Mouse (Mus musculus) 416B (cell line): Measurements from ENCODE around the gene Flywch2.

ENCODE experiments used
- DNase-seq: peaks from one replicate; pipeline ENCODE4 v3.0.0; 2011; ENCODE audit warnings: low read depth

Gene Flywch2

GRCm38 (mm10) chr17:23748631-23749391, 37.1 kb downstream of the Flywch2 start:
- peak; percentile 91 for DNase-seq

DNA sequence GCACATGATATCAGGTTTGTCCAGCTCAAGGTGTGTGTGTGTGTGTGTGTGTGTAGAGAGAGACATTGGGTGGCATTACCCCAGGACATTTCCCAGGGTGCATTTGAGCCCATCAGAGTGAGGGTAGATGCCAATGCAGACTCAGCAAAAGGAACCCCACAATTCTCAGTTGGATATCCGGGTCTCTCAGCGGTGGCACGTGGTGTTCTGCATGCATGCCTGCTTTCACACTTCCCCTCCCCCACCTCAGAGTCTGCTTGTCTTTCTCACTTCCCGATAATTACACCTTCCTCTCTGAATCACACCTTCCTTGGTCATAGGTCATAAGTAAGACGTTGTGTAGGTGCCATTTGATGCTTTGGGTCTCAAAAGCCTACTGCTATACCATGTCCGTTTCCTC, 37.9 kb downstream of the Flywch2 start:
- DNase-seq: peak; percentile 32

GRCm38 (mm10) chr17:23747471-23747870, 38.4 kb downstream of the Flywch2 start:
- no peak for DNase-seq

DNA sequence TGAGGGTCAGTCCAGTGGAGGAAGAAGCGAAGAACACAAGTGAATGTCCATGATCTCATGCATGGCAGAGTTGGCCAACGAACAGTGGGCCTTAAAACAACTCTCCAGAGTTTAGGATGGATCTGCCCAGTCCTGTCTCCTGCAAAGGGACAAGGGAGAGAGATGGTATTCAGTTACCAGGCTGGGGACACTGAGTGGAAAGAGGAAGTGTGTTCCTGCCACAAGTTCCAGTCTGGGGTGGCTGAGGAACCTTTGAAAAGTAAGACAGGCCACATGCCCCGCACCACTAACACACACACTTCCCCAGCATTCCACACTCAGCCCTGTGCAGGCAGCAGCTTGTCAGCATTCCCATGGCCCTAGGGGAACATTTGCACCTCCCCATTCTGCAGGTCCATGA, 39.1 kb downstream of the Flywch2 start:
- peak; percentile 42 for DNase-seq

DNA sequence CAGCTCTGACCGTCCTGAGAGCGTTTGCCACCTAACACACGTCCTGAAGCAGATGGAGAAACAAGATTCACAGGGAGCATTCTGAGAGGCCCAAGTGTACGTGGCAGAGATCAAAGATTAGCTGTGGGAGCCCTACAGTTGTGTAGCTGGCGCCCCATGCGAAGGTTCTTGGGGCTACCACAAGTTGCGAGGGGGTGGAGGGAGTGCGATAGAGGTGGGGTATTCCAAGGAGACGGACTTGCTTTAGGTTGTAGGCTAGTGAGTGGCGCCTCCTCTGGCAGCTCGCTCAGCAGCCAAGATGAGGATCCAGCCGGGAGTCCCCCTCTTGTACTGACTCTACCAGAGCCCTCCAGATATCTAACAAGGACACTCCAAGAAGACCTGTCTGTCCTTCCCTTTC, 39.6 kb downstream of the Flywch2 start:
- DNase-seq: no peak

- DNase-seq: no peak
Measured at GRCm38 (mm10) chr17:23745301-23746251, 40.3 kb downstream of the Flywch2 start, which contains the start of gene Kremen2. TSS of gene Kremen2 (minus strand) at chr17:23745833.

DNA sequence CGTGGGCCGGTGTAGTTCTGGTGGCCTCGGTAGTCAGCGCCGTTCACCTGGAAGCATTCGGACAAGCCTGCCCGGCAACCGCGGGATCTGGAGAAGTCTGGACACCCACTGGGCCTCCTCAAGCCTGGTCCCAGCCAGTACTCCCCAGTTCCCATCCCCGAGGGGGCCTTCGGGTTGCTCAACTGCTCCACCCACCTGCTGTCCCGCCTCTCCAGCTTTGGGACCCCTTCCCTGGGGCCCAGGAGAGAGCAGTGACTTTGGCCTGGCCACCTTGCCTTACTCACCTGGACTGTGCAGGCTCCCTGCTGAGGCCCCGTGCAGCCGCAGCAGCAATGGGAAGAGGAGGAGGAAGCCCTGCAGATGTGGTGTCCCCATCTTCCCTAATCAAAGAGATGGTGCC, 41.2 kb downstream of the Flywch2 start:
- no peak for DNase-seq

GRCm38 (mm10) chr17:23744076-23744475, 41.8 kb downstream of the Flywch2 start:
- no peak for DNase-seq

DNA sequence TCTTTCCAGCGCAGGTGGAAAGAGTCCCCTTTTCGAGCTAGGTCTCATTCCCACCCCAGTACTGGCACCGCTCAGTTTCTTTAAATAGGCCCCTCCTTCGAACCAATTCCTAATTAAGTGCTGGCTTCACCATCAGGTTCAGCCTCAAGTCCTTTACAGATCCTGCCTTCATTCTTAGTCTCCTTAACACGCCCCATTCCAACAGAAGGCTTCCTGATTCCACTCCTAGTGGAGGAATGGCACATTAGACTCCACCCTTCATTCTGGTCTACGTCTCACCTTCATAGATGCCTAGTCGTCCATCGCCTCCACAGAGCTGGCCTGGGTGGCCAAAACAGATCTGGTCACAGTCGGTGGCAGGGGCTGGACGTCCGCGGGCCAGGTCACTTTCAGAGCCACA, 42.9 kb downstream of the Flywch2 start:
- no peak for DNase-seq

DNA sequence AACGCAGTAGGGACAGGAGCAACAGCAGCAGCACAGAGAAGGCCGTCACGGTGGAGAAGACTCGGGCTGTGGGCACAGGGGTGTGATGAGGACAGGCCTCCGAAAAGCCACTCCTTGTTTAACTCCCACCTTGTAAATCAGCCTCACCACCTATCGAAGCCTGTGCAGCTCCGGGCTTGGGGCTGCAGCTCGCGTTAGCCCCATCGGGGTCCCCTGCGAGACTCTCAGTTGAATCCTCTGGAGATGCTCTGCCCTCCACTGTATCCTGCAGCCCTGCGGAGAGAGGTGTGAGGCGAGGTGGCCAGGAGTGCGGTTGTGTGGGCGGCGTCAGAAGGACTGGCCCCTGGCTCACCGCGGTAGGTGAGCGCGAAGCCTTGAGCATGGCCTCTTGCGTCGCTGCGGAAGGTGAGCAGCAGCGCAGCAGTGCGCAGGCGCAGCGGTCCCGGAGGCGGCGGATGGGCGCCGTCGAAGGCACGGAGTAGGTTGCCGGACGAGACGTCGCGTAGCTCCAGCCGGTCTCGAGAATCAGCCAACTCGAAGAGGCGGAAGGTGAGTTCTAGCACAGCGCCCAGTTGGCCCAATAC, 43.6 kb downstream of the Flywch2 start:
- no peak for DNase-seq

DNA sequence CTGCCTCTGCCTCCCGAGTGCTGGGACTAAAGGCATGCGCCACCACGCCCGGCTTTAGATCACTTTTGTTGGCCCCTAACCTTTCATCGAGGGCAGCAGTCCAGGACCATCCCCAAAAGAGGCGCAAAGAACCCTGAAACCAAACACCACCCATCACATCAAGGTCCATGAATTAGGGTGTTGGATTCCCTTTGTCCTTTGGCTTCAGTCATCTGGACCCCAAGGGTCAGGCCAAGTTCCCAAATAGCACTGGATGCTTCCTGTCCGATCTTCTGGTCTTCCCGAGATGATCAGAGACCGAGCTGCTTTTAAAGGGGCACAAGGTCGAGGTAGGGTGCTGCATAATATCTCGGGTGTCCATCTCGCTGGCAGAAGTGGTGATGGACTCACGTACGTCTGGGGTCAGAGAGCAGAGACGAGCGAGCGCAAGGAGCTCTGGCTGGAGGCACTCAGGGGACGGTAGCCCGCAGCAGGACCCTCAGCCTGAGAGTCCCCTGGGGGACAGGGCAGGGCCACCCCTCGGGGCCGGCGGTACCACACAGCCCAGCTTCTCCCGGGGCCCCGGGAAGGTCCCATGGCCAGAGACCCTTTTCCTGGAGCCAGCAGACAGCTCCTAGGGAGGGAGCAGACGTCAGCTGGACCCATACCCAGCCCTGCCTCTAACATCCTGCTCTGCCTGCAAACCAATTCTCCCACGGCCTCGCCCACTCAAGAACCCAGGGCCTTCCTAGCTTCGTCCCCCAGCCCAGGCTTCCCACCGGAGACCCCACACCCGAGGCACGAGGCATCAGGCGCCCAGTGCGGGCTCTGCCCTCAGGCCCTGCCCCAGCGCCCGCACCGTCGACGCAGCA, 44.3 kb downstream of the Flywch2 start:
- no peak for DNase-seq

GRCm38 (mm10) chr17:23740598-23741021, 45.3 kb downstream of the Flywch2 start, which contains the start of gene Paqr4:
TSS of gene Paqr4 (minus strand) at chr17:23740867.
- no peak for DNase-seq

- DNase-seq: peak; percentile 86
Measured at GRCm38 (mm10) chr17:23740136-23740584, 45.7 kb downstream of the Flywch2 start.

DNA sequence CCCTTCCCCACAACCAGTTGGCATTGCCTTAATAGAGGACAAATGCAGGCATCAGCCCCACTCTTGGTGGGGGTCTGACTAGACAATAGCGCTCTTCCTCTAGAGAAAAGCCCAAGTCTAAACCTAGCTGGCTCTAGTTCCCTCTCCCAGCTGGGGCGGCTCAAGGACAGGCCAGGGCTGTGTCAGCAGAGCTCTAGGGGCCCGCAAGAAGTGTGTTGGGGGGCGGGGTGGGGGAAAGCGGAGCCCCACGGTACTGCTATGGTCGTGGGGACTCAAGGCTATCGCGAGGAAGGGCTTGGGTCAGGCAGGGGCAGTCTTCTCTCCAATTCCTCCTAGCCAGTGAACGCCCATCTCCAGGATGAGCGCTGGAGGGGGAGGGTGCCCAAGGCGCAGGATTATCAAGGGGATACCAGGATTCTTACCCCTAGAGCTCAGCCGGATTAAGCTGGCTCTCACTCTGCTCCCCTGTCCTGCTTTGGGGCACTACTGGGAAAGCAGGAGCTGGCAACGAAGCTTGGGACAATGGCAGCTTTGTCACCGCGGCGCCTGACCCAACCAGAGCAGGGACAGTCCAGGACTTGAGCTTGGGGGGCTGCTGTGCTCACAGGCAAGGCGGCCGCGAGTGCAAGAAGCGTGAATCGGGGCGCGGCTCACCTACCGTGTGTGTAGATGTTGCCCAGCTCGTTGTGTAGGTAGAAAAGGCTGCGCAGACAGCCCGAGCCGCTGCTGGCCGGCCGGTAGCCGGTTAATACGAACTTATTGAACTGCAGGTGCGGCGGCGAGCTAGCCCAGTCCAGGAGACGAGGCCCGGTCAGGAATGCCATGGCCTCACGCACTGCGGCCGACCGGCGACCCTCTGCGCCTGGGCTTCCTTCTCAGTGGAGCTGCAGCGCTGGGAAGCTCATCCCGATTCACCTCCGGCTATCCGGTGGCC, 46.4 kb downstream of the Flywch2 start:
- DNase-seq: no peak

GRCm38 (mm10) chr17:23738836-23739201, 47.1 kb downstream of the Flywch2 start:
- DNase-seq: no peak

DNA sequence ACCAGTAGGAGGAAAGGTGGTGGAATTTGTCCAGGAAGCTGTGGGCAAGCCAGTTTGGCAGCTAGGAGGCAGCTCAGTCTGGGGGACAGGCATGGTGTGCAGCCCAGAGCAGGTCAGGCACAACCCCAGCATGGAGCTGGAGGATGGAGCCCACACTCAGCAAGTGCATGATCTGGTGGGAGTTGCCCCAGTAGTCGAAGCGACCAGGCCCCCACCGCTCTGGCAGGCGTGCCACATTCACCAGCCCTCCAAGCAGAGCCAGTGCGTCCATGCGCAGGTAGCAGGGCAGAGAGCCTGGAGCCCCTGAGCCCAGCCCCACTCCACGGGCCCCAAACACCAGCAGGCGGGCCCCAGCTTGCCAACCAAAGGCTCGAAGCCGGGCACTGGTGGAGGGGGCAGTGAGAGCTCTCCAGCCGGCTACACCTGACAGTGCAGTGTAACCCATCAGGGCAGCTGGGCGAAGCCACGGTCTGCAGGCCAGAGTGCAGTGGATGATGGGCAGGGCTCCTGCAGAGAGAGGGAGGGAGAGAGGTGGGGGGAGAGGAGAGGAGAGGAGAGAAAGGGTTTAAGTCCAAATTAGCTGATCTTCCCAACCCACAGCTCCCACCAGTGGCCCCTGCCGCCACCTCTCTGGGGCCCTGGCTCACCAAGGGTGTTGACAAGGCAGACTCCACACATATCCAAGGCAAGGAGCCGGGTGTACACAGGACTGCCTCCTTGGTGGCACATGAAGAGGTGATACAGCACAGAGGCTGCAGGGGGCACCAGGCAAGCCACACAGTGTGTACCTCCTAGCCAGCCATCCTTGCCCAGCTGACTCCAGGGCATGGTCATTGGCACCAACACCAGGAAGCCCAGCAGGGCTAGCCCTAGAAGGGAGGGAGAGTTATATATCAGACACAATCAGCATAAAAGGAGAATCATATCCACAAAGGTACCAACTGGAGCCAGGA, 48.1 kb downstream of the Flywch2 start:
- DNase-seq: peak; percentile 40

GRCm38 (mm10) chr17:23734341-23734740, 51.5 kb downstream of the Flywch2 start:
- no peak for DNase-seq

DNA sequence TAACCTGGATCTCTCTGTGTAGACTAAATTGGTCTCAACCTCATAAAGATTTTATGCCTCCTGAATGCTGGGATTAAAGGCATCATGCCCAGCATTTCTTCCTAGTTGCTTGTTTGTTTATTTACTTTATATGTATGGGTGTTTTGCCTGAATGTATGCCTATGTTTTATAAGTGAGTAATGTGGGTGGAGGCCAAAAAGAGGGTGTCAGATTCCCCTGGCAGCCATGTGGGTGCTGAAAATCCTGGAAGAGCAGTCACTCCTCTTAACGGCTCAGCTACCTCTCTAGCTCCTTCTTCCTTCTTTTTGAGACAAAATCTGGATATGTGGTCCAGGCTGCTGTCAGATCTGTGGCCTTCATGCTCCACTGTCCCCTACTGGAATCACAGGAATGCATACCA, 55.4 kb downstream of the Flywch2 start:
- no peak for DNase-seq
